Mouse (Mus musculus): ENCODE data around the gene Npas2.

- TF ChIP-seq CTCF (IDR thresholded peaks at IDR 0.05; ENCODE audit: low read depth, low read length) (no peak), GATA1 (IDR thresholded peaks at IDR 0.05; ENCODE audit: borderline replicate concordance, low read length) (no peak), TAL1 (conservative IDR thresholded peaks at IDR 0.05; ENCODE audit: low read depth, low read length) (no peak), POLR2AphosphoS5 (IDR thresholded peaks at IDR 0.05; ENCODE audit: insufficient replicate concordance, low read depth, low read length) (no peak), GATA2 (IDR thresholded peaks at IDR 0.05; ENCODE audit: borderline replicate concordance, low read depth, low read length) (no peak)
These were observed 13.7 kb upstream of the Npas2 start for GRCm38 (mm10) chr1:39179806-39180205.

All from G1E (cell line).